35 mouse cellular contexts compared by ENCODE assay signal in genomic region chr3:76620044-76620443, GRCm38 (mm10).
"Had no signal": no experiment of that assay in that cellular context is flagged by ENCODE, and none has a peak within 500 bp of the region (broad histone marks: within the 10 kb centered on the region; RNA-seq: fewer than 3 reads in every experiment).

No protein-coding gene starts in this region.

- H3K4me3 ChIP-seq: heart, embryonic 10.5 days; heart, embryonic 12.5 days; heart, embryonic 13.5 days; heart, embryonic 15.5 days; hindbrain, embryonic 10.5 days; hindbrain, embryonic 12.5 days; hindbrain, embryonic 13.5 days; hindbrain, embryonic 15.5 days; intestine, embryonic 15.5 days; kidney, embryonic 15.5 days; layer of hippocampus, adult 2 months had no signal

- H3K4me1 ChIP-seq: heart, embryonic 10.5 days; heart, embryonic 12.5 days; heart, embryonic 13.5 days; heart, embryonic 15.5 days; hindbrain, embryonic 10.5 days; hindbrain, embryonic 12.5 days; hindbrain, embryonic 13.5 days; hindbrain, embryonic 15.5 days; intestine, embryonic 15.5 days; kidney, embryonic 15.5 days had no signal

- H3K9ac ChIP-seq: heart, embryonic 12.5 days; heart, embryonic 13.5 days; heart, embryonic 15.5 days; hindbrain, embryonic 12.5 days; hindbrain, embryonic 13.5 days; hindbrain, embryonic 14.5 days; hindbrain, embryonic 15.5 days; intestine, embryonic 15.5 days; kidney, embryonic 15.5 days had no signal

- H3K27ac ChIP-seq: heart, embryonic 10.5 days; heart, embryonic 13.5 days; heart, embryonic 15.5 days; hindbrain, embryonic 10.5 days; hindbrain, embryonic 12.5 days; hindbrain, embryonic 13.5 days; hindbrain, embryonic 14.5 days; hindbrain, embryonic 15.5 days; hindbrain, postnatal 0 days; intestine, embryonic 15.5 days; kidney, embryonic 15.5 days; kidney, postnatal 0 days; layer of hippocampus, adult 2 months had no signal

- H3K4me2 ChIP-seq: heart, embryonic 11.5 days; heart, embryonic 12.5 days; heart, embryonic 13.5 days; heart, embryonic 15.5 days; hindbrain, embryonic 12.5 days; hindbrain, embryonic 13.5 days; hindbrain, embryonic 14.5 days; hindbrain, embryonic 15.5 days; intestine, embryonic 15.5 days; kidney, embryonic 15.5 days had no signal

- H3K9me3 ChIP-seq: heart, embryonic 10.5 days; heart, embryonic 12.5 days; heart, embryonic 13.5 days; heart, embryonic 15.5 days; hindbrain, embryonic 10.5 days; hindbrain, embryonic 12.5 days; hindbrain, embryonic 13.5 days; hindbrain, embryonic 15.5 days; intestine, embryonic 15.5 days; kidney, embryonic 15.5 days had no signal

- ATAC-seq: hindbrain, embryonic 16.5 days; hindbrain, postnatal 0 days; inflammation-experienced regulatory T-cells, adult 6 months; intestine, embryonic 15.5 days; intestine, embryonic 16.5 days; intestine, postnatal 0 days had no signal

- H3K27me3 ChIP-seq: heart, embryonic 12.5 days; heart, embryonic 13.5 days; heart, embryonic 15.5 days; hindbrain, embryonic 12.5 days; hindbrain, embryonic 13.5 days; hindbrain, embryonic 15.5 days; intestine, embryonic 15.5 days; kidney, embryonic 15.5 days had no signal

- DNase-seq: heart, postnatal 10 days; heart, postnatal 14 days; heart, postnatal 36 days; heart, postnatal 4 days; kidney, adult 11 months; kidney, adult 18-20 months; kidney, adult 2 months; kidney, adult 8-10 months; kidney, adult 9 months; kidney, postnatal 10 days; kidney, postnatal 14 days; kidney, postnatal 25 days; kidney, postnatal 36 days; kidney, postnatal 4 days; layer of hippocampus, adult 9-11 months; layer of hippocampus, postnatal 36 days had no signal

- H3K36me3 ChIP-seq: heart, embryonic 10.5 days; heart, embryonic 12.5 days; heart, embryonic 13.5 days; heart, embryonic 15.5 days; hindbrain, embryonic 10.5 days; hindbrain, embryonic 12.5 days; hindbrain, embryonic 13.5 days; hindbrain, embryonic 15.5 days; intestine, embryonic 15.5 days; kidney, embryonic 15.5 days had no signal
